Mouse (Mus musculus): ENCODE measurements around the gene H2-T23.
"Not testable (repeated sequence)": the region's sequence is repeated elsewhere in the genome, so short reads cannot be mapped to it uniquely, and the experiment has no call there.

DNA sequence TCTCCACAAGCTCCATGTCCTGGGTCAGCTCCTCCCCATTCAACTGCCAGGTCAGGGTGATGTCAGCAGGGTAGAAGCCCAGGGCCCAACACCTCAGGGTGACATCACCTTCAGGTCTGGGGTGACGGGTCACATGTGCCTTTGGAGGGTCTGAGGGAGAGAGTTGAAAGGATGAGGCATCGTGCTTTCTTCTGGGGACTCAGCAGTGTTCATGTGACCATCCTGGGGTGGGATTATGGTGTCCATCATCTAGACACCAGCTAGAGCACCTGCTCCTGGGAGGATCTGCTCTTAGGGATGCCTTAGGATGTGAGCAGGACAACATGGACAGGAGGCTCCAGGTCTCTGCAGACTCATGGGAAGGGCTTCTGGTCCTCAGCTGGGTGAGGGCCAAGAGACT is 7.9 kb upstream of the H2-T23 start:
- TF ChIP-seq EP300 (IDR thresholded peaks at IDR 0.05; ENCODE audit: low read length); CTCF (conservative IDR thresholded peaks at IDR 0.05 in 1 of 2, IDR thresholded peaks at IDR 0.05 in 1 of 2; ENCODE audit: low read depth in 2 of 2, low read length in 2 of 2); POLR2A (IDR thresholded peaks at IDR 0.05; ENCODE audit: low read depth, low read length); GABPA (IDR thresholded peaks at IDR 0.05; ENCODE audit: insufficient replicate concordance, low read depth, low read length); ZC3H11A (IDR thresholded peaks at IDR 0.05; ENCODE audit: low read depth, low read length); ETS1 (conservative IDR thresholded peaks at IDR 0.05; ENCODE audit: low read depth, low read length); USF1 (IDR thresholded peaks at IDR 0.05; ENCODE audit: low read depth, low read length); MAZ (IDR thresholded peaks at IDR 0.05; ENCODE audit: low read depth, low read length); RAD21 (IDR thresholded peaks at IDR 0.05; ENCODE audit: low read depth, low read length); RCOR1 (conservative IDR thresholded peaks at IDR 0.05; ENCODE audit: low read depth, low read length); ZMIZ1 (IDR thresholded peaks at IDR 0.05; ENCODE audit: low read depth, low read length); TBP (conservative IDR thresholded peaks at IDR 0.05; ENCODE audit: low read depth, low read length); JUN (IDR thresholded peaks at IDR 0.05; ENCODE audit: insufficient read depth, low read depth, low read length); MAX (IDR thresholded peaks at IDR 0.05; ENCODE audit: low read length): not testable (repeated sequence)
